Mouse (Mus musculus) embryonic facial prominence, embryonic 12.5 days (tissue): ENCODE results near the gene Exoc3l2. TPM values are rescaled to one million over a fixed set of nuclear protein-coding genes. Genes with fewer than 3 reads are reported as not detected.

Experiments
- ATAC-seq: fragments of 200-750 bp; cut with Nextera tagmentation; 2 replicates; pipeline ENCODE4 v1.8.0; 2017; ENCODE audit not compliant: insufficient number of reproducible peaks, insufficient read depth, low FRiP score, low TSS enrichment
- H3K27ac ChIP-seq: fragments of 300-500 bp; sonication (generic); 2 replicates; pipeline ENCODE4 v1.5.1; 2016; ENCODE audit warnings: mild to moderate bottlenecking
- H3K27me3 ChIP-seq: fragments of 300-500 bp; sonication (generic); 2 replicates; pipeline ENCODE4 v1.6.1; 2016; ENCODE audit warnings: mild to moderate bottlenecking, moderate library complexity
- H3K36me3 ChIP-seq: fragments of 300-500 bp; sonication (generic); 2 replicates; pipeline ENCODE4 v1.6.1; 2016; ENCODE audit warnings: mild to moderate bottlenecking
- H3K4me1 ChIP-seq: fragments of 300-500 bp; sonication (generic); 2 replicates; pipeline ENCODE4 v1.6.1; 2016
- H3K4me2 ChIP-seq: fragments of 300-500 bp; sonication (generic); replicated peaks from 2 replicates; pipeline ENCODE4 v1.6.1; 2016; ENCODE audit warnings: mild to moderate bottlenecking, moderate library complexity
- H3K4me3 ChIP-seq: fragments of 300-500 bp; sonication (generic); 2 replicates; pipeline ENCODE4 v1.5.1; 2016; ENCODE audit warnings: mild to moderate bottlenecking
- H3K9ac ChIP-seq: fragments of 300-500 bp; sonication (generic); 2 replicates; pipeline ENCODE4 v1.6.1; 2016; ENCODE audit warnings: mild to moderate bottlenecking, moderate library complexity
- H3K9me3 ChIP-seq: fragments of 300-500 bp; sonication (generic); 2 replicates; pipeline ENCODE4 v1.6.1; 2016; ENCODE audit warnings: mild to moderate bottlenecking, moderate library complexity
- WGBS: fragments of 180-500 bp; shearing (Covaris S2); methylation state at CpG from one replicate; pipeline ENCODE4 v1.1.7; 2016; 5-methylcytosine and 5-hydroxymethylcytosine counted together
- polyA plus RNA-seq: library from polyadenylated mRNA; unstranded; fragments of >200 nt; fragmentation: Nextera tagmentation; extraction: Ambion mirVana; gene quantifications from 2 replicates; pipeline ENCODE4 v1.2.1, GENCODE M21; 2016

Gene Exoc3l2
- polyA plus RNA-seq, 1 experiment from 2014 or later = 1.0 TPM

DNA sequence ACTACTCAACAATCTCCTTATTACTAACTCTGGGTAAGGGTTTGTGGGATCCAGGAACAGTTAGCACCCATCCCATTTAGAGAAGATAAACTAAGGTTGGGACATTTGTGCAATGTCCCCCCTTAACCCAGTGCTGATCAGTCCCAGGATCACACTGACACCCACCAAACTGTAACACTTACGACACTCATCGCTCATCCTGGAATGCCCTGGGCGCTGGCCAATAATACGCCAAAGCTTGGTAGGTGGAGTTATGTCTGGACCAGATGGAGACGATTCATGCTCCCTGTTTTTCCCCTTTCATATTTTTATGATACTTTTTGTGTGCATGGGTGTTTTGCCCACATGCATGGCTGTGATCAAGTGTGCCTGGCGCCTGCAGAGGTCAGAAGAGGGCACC lies 32.7 kb upstream of the Exoc3l2 start:
- WGBS = 90% methylated on average over 6 of the region's 6 CpGs
- no peaks in the 10 kb centered on the region for H3K4me1 ChIP-seq
- ATAC-seq = no peak
- no peak overlapping the region for H3K9ac ChIP-seq
- H3K36me3 ChIP-seq = peaks cover 100% of the 10 kb centered on the region
- H3K9me3 ChIP-seq = no peaks in the 10 kb centered on the region
- H3K4me3 ChIP-seq = no peak overlapping the region
- H3K27me3 ChIP-seq = no peaks in the 10 kb centered on the region
- no peak overlapping the region for H3K4me2 ChIP-seq
- H3K27ac ChIP-seq = no peak overlapping the region

DNA sequence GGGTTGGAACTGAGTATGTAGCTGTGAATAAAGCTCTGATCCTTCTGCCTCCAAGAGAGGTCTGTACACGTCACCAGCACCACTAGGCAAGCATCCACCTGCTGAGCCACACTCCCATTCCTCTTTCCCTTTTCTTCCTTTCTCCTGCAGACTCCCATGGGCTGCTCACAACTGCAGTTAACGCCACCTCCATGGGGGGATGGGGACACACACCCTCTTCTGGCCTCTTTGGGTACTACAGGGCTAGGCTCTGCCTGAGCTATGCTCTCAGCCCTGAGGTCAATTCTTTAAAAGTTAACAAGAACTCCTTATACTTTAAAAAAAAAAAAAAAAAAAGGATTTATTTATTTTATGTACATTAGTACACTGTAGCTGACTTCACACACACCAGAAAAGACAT lies 30.7 kb upstream of the Exoc3l2 start:
- no peaks in the 10 kb centered on the region for H3K27me3 ChIP-seq
- H3K4me2 ChIP-seq = no peak overlapping the region
- no peaks in the 10 kb centered on the region for H3K4me1 ChIP-seq
- 95% methylated on average over 2 of the region's 2 CpGs for WGBS
- H3K36me3 ChIP-seq = peaks cover 98% of the 10 kb centered on the region
- H3K27ac ChIP-seq = no peak overlapping the region
- H3K9ac ChIP-seq = no peak overlapping the region
- H3K4me3 ChIP-seq = no peak overlapping the region
- no peaks in the 10 kb centered on the region for H3K9me3 ChIP-seq
- no peak for ATAC-seq

DNA sequence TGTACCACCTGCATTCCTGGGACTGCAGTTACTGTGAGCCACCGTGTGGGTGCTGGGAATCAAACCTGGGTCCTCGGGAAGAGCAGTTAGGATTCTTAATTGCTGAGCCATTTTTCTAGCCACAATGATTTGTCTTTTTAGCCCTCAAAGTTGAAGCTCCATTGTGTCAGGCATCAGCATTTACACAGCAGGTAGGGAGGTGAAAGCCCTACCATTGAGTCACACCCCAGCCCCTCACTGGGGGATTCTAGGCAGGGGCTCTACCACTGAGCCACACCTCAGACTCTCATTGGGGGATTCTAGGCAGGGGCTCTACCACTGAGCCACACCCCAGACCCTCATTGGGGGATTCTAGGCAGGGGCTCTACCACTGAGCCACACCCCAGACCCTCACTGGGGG lies 26.9 kb upstream of the Exoc3l2 start:
- Histone ChIP-seq H3K36me3 (peaks cover 90% of the 10 kb centered on the region), H3K4me2 (no peak overlapping the region)
- 97% methylated on average over 2 of the region's 2 CpGs for WGBS

DNA sequence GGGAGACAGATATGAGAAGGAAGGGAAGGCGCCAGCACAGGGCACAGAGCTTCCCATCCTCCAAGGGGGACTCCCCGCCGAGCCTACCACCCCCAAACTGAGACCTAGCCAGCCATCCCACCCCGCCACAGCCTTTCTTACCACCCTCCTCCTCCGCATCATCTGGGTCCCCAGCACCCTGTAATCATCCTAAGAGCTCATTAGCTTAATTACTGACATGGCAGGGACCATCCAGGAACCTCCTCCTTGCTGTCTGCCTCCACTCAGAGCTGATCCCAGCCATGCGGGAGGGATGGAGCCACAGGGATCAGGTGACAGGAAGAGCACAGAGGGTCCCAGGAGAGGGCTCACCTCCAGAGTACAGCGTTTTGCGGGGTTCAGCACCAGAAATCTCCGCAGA lies 26.1 kb upstream of the Exoc3l2 start:
- Histone ChIP-seq H3K4me3 (no peak overlapping the region), H3K9ac (no peak overlapping the region), H3K4me1 (no peaks in the 10 kb centered on the region), H3K4me2 (no peak overlapping the region), H3K27me3 (no peaks in the 10 kb centered on the region), H3K27ac (no peak overlapping the region), H3K36me3 (peaks cover 90% of the 10 kb centered on the region), H3K9me3 (no peaks in the 10 kb centered on the region)
- no peak for ATAC-seq
- WGBS = 82% methylated on average over 9 of the region's 9 CpGs

More for the DNA sequence above, 26.9 kb upstream of the Exoc3l2 start:
- Histone ChIP-seq H3K27me3 (no peaks in the 10 kb centered on the region), H3K9ac (no peak overlapping the region), H3K4me1 (no peaks in the 10 kb centered on the region), H3K4me3 (no peak overlapping the region), H3K27ac (no peak overlapping the region), H3K9me3 (no peaks in the 10 kb centered on the region)
- no peak for ATAC-seq

DNA sequence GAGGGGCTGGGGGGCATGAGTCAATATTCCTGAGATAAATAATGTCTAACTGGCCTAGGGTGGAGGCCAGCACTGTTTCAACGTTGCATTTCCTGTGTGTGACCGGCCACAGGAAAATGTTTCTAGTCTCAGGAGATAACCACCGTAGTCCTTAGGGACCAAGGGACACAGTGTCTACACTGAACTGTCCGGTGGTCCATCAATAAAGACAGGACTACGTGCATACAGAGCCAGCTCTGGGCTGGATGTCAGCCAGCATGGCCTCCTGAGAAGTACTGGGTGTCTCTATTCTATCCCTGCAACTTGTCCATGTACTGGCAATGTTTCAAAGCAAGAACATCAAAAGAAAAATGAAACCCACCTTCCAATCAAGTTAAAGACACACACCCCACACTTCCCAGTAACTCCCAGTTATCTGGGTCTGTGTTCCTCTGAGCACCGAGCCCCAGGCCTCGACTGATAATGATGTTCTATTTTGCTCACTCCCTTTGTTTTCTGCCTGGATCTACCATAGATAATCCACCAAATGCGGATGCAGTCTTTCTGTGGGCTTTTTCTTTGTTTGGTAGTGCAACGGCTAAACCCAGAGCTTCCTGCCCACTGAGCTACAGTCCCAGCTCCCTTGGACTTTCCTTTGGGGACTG lies 21.6 kb upstream of the Exoc3l2 start:
- no peak overlapping the region for H3K9ac ChIP-seq
- H3K4me1 ChIP-seq = no peaks in the 10 kb centered on the region
- no peaks in the 10 kb centered on the region for H3K9me3 ChIP-seq
- peaks cover 82% of the 10 kb centered on the region for H3K36me3 ChIP-seq
- WGBS = 87% methylated on average over 9 of the region's 9 CpGs
- no peak overlapping the region for H3K4me2 ChIP-seq
- ATAC-seq = no peak
- H3K27me3 ChIP-seq = no peaks in the 10 kb centered on the region
- no peak overlapping the region for H3K4me3 ChIP-seq
- no peak overlapping the region for H3K27ac ChIP-seq

DNA sequence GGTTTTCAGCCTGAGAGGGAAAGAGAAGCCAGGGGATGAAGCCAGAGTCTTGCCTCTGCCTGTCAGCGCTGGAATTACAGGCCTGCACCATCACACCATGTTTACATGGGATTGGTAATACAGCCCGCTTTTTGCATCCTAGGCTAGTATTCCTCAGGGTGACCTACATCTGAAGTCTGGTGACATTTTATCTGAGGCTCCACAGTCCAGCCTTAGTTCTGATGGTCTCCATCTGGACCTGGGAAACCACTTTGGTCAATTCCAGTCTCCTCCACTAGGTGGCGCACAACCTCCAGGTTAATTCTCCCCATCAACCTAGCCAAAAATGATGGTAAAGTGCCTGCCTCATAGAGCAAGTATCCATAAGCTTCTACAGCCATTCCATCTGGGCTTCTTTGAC lies 19.8 kb upstream of the Exoc3l2 start:
- WGBS = 42% methylated on average over 3 of the region's 3 CpGs

DNA sequence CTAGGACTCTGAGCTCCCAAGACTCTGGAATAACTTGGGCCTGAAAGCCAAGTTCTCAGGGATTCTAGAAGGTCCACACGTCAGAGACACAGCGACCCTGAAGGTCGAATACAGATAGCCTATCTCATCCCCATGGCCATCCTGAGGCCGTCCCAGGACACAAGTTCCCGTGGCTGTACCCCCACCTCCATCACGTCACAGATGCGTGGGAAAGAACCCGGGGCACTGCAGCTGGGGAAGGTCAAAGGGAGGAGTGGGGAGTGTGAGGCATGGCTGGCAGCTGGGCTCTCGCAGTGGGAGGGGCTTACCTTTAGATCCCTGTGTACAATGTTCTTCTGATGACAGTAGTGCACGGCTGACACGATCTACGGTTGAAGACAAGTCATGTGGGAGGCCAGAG lies 18.3 kb upstream of the Exoc3l2 start:
- H3K27me3 ChIP-seq = no peaks in the 10 kb centered on the region
- H3K4me2 ChIP-seq = no peak overlapping the region
- H3K9ac ChIP-seq = no peak overlapping the region
- H3K4me1 ChIP-seq = no peaks in the 10 kb centered on the region
- H3K9me3 ChIP-seq = no peaks in the 10 kb centered on the region
- 87% methylated on average over 12 of the region's 12 CpGs for WGBS
- 0 out of 2 replicates have a peak overlapping the region, but pooled peaks have one; percentile 0 for H3K4me3 ChIP-seq
- H3K27ac ChIP-seq = no peak overlapping the region
- ATAC-seq = no peak
- peaks cover 86% of the 10 kb centered on the region for H3K36me3 ChIP-seq

More for the DNA sequence above, 19.8 kb upstream of the Exoc3l2 start:
- Histone ChIP-seq H3K4me2 (no peak overlapping the region), H3K9ac (no peak overlapping the region), H3K9me3 (no peaks in the 10 kb centered on the region), H3K27ac (no peak overlapping the region), H3K27me3 (no peaks in the 10 kb centered on the region), H3K36me3 (peaks cover 84% of the 10 kb centered on the region), H3K4me1 (no peaks in the 10 kb centered on the region), H3K4me3 (no peak overlapping the region)
- ATAC-seq = no peak

DNA sequence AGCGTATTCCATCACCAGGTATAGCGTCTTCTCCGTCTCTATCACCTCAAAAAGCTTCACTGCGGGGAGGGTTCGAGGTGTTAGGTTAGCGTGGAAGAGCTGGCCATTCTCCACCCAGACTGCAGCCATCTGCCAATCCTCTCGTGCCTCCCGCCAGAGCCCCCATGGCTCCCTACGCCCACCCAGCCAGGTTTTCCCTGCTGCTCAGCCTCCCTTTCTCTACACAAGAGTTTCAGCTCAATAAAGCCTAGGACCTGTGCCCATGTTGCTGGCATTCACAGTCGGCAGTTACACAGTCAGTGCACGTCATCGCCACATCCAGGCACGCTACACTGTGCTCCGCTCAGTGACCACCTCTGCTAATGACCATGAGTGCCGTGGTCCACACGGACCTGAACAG lies 15.4 kb upstream of the Exoc3l2 start:
- no peak overlapping the region for H3K27ac ChIP-seq
- no peak for ATAC-seq
- H3K9me3 ChIP-seq = 0 out of 2 replicates have a peak, but pooled peaks cover 3% of the 10 kb centered on the region
- no peaks in the 10 kb centered on the region for H3K4me1 ChIP-seq
- no peak overlapping the region for H3K4me2 ChIP-seq
- no peak overlapping the region for H3K4me3 ChIP-seq
- no peaks in the 10 kb centered on the region for H3K27me3 ChIP-seq
- H3K36me3 ChIP-seq = peaks cover 82% of the 10 kb centered on the region
- no peak overlapping the region for H3K9ac ChIP-seq
- WGBS = 95% methylated on average over 16 of the region's 16 CpGs

DNA sequence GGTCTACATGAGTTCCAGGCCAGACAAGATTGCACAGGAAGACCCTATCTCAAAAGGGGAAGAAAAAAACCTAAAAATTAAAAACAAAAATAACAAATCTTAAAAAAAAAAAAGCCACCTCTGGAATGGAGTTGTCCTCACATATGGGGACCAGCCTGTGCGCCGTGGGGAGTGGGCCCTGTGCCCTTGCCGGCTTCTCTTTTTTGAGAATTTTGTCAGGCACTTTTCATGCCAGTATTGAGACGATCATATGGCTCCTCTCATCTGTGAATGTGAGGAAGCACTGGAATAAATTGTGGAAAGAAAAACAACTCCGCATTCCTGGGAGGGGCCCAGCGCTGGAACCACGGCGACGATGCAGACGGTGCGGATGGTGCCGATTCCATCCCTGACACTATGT lies 14.0 kb upstream of the Exoc3l2 start:
- Histone ChIP-seq H3K36me3 (peaks cover 80% of the 10 kb centered on the region), H3K9ac (no peak overlapping the region), H3K4me1 (no peaks in the 10 kb centered on the region), H3K4me2 (no peak overlapping the region), H3K4me3 (no peak overlapping the region), H3K27me3 (no peaks in the 10 kb centered on the region), H3K9me3 (0 out of 2 replicates have a peak, but pooled peaks cover 3% of the 10 kb centered on the region), H3K27ac (no peak overlapping the region)
- no peak for ATAC-seq
- 77% methylated on average over 12 of the region's 12 CpGs for WGBS

DNA sequence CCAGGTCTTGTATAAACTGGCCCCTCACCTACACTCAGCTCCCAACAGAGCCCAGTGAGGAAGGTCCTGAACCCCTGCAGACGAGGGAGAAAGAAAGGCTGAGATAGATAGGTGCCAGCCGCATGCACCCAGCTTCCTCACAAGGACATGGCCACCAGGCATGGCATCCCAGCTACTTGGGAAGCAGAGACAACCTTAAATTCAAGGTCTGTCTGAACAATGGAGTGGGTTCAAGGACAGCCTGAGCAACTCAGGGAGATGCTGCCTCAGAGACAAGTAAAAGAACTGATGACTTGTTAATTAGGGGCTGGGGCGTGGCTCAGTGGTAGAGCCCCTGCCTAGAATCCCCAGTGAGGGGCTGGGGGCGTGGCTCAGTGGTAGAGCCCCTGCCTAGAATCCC lies 7.9 kb upstream of the Exoc3l2 start:
- no peak overlapping the region for H3K27ac ChIP-seq
- no peak overlapping the region for H3K4me2 ChIP-seq
- 92% methylated on average over 4 of the region's 4 CpGs for WGBS
- H3K27me3 ChIP-seq = no peaks in the 10 kb centered on the region
- no peak for ATAC-seq
- peaks cover 19% of the 10 kb centered on the region for H3K4me1 ChIP-seq
- peaks cover 44% of the 10 kb centered on the region for H3K36me3 ChIP-seq
- H3K4me3 ChIP-seq = no peak overlapping the region
- H3K9me3 ChIP-seq = 0 out of 2 replicates have a peak, but pooled peaks cover 3% of the 10 kb centered on the region
- no peak overlapping the region for H3K9ac ChIP-seq

DNA sequence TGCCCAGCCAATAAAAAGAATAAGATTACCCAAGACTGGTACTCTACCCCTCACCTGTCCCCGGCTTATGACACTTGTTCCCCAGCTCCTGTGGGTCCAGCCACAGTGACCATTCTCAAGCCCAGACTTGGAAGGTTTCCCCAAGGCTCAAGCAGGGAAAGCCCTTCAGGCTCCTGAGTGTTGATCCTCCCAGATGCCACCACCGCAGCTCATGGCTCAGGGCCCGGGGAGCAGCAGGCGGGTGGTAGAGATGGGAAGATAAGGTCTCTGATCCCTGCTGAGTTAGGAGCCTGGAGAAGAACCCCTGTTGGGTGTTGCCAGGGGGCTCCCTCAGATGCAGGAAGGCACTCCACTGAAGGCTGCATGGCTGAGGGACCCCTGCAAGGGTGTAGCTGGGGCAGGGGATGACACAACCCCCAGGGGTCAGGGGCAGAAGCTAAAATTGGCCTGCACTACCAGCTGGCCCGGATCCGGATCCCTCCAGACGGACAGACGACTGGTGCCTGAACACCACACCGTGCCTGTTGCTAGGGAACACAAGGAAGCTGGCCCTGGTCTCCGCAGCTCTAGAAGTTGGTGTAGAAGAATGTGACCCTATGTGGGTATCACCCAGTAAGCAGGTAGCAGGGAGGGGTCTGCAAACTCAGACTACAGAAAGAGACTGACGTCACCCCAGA lies 7.2 kb upstream of the Exoc3l2 start:
- 81% methylated on average over 11 of the region's 11 CpGs for WGBS
- no peak overlapping the region for H3K4me3 ChIP-seq
- 0 out of 2 replicates have a peak overlapping the region, but pooled peaks have one; percentile 7 for H3K4me2 ChIP-seq
- peaks cover 19% of the 10 kb centered on the region for H3K4me1 ChIP-seq
- H3K27me3 ChIP-seq = no peaks in the 10 kb centered on the region
- H3K27ac ChIP-seq = no peak overlapping the region
- H3K36me3 ChIP-seq = peaks cover 36% of the 10 kb centered on the region
- no peak overlapping the region for H3K9ac ChIP-seq
- H3K9me3 ChIP-seq = 0 out of 2 replicates have a peak, but pooled peaks cover under 1% of the 10 kb centered on the region
- no peak for ATAC-seq

DNA sequence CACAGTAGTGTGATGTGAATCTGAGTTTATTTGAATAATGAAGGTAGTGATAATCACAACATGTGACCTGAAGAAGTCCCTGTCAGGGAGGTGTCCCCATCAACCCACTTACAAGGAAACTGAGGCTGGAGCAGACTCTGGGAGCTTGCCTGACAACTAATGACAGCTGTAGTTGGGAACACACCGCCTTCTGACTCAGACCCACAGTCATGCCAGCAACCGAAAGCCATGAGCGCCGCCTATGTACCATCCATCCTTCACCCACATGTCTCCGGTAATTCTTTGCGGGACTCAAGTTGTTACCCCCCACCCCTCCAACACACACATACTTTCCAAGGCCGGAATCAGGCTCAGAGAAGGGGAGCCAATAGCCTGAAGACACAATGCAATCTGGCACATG lies 6.5 kb upstream of the Exoc3l2 start:
- no peak for ATAC-seq
- Histone ChIP-seq H3K27ac (no peak overlapping the region), H3K27me3 (no peaks in the 10 kb centered on the region), H3K9ac (no peak overlapping the region), H3K4me3 (peak overlapping the region; percentile 97), H3K4me1 (peaks cover 19% of the 10 kb centered on the region), H3K36me3 (peaks cover 29% of the 10 kb centered on the region), H3K4me2 (peak overlapping the region; percentile 99), H3K9me3 (no peaks in the 10 kb centered on the region)
- 94% methylated on average over 7 of the region's 7 CpGs for WGBS
